Mouse (Mus musculus): ENCODE data around the gene Aurkb.

Gene Aurkb

GRCm38 (mm10) chr11:69063413-69064201 is 18.2 kb downstream of the Aurkb start:
- in situ Hi-C loops (cut with MseI, MboI): loop anchor here in 1 of 2 experiments (5.0 kb wide), 1 partner anchor 59 kb away; the partner anchor contains the start of genes 9130213A22Rik and Hes7

DNA sequence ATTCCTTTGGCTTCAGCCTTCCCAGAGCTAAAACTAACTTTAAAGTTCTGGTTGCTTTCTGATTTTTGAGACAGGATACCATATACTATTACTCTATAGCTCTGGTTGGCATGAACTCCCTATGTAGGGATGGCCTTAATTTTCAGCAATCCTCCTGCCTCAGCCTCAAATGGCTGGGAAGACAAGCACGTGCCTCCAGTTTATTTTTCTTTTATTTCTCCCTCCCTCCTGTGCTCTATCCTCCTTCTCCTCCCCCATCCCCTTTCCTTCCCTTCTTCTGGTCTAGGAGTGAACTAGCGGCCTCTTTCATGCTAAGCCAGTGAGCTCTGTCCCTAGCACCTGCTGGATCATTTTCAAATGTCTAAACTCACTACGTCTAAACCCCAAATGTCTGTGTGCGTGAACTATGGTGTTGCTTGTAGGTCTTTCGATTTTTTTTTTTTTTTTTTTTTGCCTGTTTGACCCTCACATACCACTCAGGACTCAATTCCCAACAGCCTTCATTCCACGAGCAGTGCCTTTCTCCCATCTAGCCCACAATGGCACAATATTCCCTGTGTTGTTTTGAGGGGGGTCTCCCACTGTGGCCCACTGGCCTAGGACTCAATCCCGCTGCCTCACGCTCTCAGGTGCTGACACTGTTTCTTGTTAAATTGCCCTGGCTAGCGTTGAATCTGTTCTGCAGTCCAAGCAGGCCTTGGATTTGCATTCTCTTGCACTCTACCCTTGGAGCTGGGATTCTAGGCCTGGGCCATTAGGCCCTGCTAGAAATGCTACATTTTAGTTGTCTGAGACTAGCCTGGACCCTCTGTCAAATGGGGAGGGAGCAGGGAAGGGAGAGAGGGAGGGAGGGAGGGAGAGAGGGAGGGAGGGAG is 19.0 kb downstream of the Aurkb start:
- in situ Hi-C loops (cut with MseI, MboI): loop anchor here (5.0 kb wide), 1 partner anchor 58 kb away; the partner anchor contains the start of genes 9130213A22Rik (in 2 of the 2) and Hes7 (in 2 of the 2)

DNA sequence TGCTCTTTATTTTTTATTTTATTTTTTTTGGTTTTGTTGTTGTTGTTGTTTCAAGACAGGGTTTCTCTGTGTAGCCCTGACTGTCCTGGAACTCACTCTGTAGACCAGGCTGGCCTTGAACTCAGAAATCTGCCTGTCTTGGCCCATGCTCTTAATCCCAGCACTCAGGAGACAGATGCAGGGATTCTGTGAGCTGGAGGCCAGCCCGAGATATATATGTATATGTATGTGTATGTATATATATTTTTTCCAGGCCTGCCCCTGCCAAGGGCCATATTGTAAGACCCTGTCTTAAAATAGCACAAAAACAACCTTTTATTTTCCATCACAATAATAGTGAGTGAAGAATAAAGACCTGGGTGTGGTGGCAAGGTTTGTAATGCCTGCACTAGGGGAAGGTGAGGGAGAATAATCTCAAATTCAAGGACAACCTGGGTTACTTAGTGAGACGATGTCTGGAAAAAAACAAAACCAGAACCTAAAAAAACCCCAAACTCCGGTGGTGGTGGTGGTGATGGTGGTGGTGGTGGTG is 20.0 kb downstream of the Aurkb start:
- in situ Hi-C loops (cut with MseI, MboI): loop anchor here in 1 of 2 experiments (5.0 kb wide), 1 partner anchor 57 kb away; the partner anchor contains the start of genes 9130213A22Rik and Hes7

DNA sequence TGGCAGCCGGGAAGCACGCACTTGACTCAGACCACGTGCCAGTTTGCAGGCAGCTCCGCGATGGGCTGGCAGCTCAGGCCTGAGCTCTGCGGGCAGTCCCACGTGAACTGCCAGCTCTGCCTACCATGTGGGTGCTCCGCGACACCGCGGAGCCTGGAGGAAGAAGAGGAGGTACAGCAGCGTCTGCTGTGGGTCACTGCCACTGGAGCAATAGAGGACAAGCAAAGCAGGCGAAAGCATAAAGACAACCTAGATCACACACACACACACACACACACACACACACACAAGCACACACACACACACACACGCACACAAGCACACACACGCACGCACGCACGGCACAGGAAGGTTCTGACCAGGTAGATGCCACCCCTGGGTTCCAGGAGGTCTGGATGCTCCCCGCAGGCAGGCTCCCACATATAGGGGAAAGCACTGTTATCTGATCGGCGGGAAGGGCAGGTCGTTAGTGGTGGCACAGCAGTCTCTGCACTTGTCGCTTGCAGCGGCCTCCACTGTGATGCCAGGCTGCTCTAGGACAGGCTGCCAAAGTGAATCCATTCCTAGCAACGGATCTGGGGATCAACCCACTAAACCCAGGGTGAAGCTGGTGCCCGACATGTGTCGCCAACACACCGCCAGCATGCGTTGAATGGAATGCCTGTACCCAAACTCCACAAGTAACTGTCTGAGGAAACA is 20.9 kb downstream of the Aurkb start:
- in situ Hi-C loops (cut with MseI, MboI): loop anchor here in 1 of 2 experiments (5.0 kb wide), 1 partner anchor 56 kb away; the partner anchor contains the start of genes 9130213A22Rik and Hes7

- in situ Hi-C loops (cut with MseI, MboI): loop anchor here in 1 of 2 experiments (5.0 kb wide), 1 partner anchor 55 kb away; the partner anchor contains the start of genes 9130213A22Rik and Hes7
Observed at GRCm38 (mm10) chr11:69066956-69067355, 21.5 kb downstream of the Aurkb start.

DNA sequence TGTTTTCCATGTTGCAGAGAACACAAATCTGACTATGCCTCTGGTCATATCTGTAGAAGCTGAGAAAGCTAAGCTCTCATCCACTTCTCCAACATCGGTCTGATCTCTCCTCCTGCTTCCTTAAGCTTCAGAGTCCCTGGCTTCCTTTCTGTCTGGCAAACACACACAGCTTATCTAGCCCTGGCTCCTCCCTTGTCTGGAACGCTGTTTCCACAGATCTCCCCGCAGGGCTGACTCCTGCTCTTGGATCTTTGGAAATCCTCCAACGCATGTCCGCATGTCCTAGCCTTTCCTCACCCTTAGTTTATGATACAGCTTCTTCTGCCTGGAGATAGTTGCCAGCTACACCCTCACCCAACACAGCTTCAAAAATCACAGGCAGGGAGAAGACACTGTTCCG is 22.2 kb downstream of the Aurkb start:
- in situ Hi-C loops (cut with MseI, MboI): loop anchor here in 1 of 2 experiments (5.0 kb wide), 1 partner anchor 55 kb away; the partner anchor contains the start of genes 9130213A22Rik and Hes7

DNA sequence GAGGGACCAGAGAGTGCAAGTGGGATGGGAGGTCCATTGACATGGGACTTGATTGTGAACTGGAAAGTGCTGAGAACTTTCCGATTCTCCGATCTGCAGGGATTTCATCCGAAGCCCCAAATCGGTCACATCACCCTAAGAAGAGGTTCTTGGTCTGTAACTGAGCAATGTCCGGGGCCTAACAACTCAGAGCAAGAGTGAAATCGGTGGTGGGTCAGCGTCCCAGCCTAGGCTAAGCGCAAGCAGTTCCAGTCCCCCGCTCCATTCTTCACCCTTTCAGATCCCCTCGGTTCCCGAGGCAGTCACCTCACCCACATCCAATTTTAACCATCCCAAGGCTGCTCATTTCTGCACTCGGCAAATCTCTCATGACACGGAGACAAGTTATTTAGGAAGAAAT is 24.6 kb downstream of the Aurkb start:
- in situ Hi-C loops (cut with MseI, MboI): no loop called here

- in situ Hi-C loops (cut with MseI, MboI): no loop called here
Observed at GRCm38 (mm10) chr11:69070590-69071222, 25.3 kb downstream of the Aurkb start, which contains the start of gene Tmem107. Tmem107 (plus strand) TSS chr11:69070806.

DNA sequence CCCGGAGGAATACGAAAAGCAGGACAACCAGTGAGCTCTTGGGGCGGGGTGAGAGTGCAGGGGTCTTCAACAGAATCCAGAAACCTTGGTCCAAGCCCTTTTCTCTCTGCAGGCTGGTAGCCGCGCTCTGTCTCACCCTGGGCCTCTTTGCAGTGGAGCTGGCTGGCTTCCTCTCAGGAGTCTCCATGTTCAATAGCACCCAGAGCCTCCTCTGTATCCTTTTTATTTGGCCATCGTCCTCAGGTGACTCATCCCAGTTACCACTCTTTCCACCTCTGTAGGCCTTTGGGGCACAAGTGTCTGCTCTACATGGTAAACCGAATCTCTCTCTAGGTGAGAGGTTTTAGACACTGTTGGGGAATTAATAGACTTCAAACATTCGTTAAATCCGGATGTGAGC is 25.8 kb downstream of the Aurkb start:
- in situ Hi-C loops (cut with MseI, MboI): no loop called here

DNA sequence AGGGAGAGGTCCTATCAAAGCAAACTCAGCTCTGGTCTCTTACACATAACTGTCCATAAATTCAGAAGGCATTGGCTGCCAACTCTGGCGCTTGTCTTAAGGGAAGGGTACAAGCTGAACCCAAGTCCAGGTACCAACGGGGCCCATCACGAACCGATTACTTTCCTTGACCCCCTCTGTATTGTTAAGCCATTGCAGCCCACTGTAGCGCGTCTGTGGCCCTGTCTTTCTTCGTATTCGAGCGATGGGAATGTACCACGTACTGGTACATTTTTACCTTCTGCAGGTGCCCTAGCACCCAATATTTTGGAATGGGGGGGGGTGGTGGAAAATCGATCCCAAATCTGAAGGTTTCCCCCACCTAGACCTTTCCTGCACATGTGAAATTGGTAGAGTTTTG is 26.8 kb downstream of the Aurkb start:
- in situ Hi-C loops (cut with MseI, MboI): no loop called here

DNA sequence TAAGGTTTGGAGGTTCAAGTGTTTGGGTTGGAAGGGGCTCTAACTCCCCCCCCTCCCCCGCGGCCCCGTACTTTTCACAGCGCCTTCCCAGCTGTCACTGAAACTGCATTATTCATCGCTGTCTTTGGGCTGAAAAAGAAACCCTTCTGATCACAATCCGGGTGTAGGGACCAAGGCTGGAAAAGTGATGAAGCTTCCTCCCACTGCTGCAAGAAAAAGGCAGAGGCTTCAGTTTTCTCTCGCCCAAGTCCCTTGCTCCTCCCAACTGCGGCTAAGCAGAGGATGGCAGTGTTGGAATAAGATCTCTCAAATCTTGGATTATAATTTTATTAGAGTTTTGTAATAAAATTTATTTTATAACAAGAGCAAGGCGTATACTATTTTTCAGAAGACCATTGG is 27.2 kb downstream of the Aurkb start:
- in situ Hi-C loops (cut with MseI, MboI): no loop called here

DNA sequence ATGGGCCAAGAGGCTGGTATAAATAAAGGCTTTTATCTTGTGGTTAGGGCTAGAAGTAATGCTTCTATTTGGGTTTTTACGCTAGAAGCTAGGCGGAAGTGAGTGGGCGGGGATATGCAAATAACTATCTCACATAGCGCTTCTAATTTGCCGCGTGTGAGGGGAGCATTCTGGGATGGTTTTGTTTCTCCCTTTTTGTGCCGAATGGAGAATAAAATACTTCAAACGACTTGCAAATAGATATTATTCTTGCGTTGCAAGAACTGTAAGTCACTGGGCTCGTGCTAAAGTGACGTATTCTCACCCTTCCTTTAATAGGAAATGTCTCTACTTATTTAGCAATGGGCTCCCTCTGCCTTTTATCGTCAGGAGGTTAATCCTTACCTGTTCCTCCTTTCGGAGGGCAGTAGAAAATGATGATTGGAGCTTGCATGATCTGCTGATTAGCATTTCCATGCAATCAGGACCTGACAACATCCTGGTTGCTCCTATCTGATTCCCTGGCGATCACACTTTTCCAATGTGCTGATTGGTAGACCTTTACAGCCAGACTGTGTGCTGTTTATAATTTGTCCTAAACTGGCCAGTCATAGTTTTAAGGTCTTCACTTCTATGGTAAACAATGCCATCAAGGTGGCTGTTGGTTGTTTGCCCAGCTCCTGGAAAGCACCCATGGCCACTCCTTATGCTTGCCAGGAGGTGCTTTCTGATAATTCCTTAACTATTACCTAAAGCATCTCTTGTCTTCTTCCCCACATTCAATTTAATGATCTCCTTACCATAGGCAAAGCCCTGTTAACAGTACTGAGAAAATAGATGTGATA is 27.8 kb downstream of the Aurkb start:
- in situ Hi-C loops (cut with MseI, MboI): no loop called here

- in situ Hi-C loops (cut with MseI, MboI): no loop called here
Observed at GRCm38 (mm10) chr11:69073951-69074775, 28.7 kb downstream of the Aurkb start.

DNA sequence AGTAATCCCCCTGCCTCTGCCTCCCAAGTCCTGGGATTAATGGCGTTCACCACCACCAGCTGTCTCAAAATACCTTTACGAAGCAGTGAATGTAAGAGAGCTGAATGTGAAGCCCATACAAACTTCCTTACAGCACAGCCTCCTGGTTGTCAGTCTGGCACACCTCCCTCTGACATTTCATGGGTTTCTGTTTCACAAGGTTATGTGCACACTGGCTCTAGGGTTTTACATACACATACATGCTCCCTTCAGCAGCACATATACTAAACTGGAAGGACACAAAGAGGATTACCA is 29.3 kb downstream of the Aurkb start:
- in situ Hi-C loops (cut with MseI, MboI): no loop called here

- in situ Hi-C loops (cut with MseI, MboI): no loop called here
Observed at GRCm38 (mm10) chr11:69075764-69076479, 30.5 kb downstream of the Aurkb start.

DNA sequence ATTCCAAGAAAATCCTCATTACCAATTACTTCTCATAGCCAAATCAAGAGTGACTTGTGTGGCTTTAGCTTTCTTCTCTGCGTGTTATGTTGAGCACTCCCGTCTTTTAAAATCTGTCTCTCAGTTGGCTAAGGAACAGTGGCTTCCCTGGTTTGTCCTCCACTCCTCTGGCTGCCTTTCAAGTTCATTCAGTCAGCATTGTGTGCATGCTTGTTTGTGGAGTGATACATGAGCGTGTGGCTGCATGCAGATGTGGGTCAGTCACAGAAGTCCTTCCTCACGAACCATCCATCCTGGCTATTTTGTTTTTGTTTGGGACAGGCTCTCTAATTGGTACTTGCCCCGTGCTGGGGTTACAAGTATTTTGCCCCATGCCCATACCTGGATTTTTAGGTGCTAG is 31.1 kb downstream of the Aurkb start:
- in situ Hi-C loops (cut with MseI, MboI): no loop called here

GRCm38 (mm10) chr11:69077316-69077715 is 31.9 kb downstream of the Aurkb start:
- in situ Hi-C loops (cut with MseI, MboI): no loop called here

DNA sequence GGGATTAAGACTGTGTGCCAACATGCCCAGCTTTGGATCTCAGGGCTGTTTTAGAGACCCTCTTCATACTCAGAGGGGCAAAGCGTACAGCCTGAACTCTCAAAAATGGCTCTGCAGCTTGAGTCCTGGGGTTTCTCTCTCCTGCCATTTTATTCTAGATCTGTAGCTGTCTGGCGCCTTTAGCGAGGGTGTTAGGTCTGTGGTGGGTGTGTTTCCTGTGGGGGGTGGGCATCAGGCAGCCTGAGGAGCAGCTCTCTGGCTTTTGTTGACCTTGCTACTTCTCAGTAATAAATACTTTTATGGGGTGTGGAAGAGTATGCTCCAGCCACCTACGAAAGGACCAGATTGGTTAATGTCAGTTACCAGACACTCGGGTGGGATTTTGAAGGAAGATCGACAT is 32.6 kb downstream of the Aurkb start:
- in situ Hi-C loops (cut with MseI, MboI): no loop called here

Measured in mouse trophoblast stem cell (cell line).